Mouse (Mus musculus) ES-E14 (cell line): Measurements from ENCODE around the gene Mrap2.

Source experiments
- CHD2 ChIP-seq: IDR thresholded peaks from 2 replicates; pipeline ENCODE4 v1.6.1; 2014; ENCODE audit warnings: mild to moderate bottlenecking, low read depth, low read length, inconsistent platforms
- HCFC1 ChIP-seq: IDR thresholded peaks from 2 replicates; pipeline ENCODE4 v1.6.1; 2012; ENCODE audit warnings: low read length, inconsistent platforms, borderline replicate concordance; ENCODE audit not compliant: insufficient read depth
- MAFK ChIP-seq: IDR thresholded peaks from 2 replicates; pipeline ENCODE4 v1.6.1; 2014; ENCODE audit warnings: mild to moderate bottlenecking, low read depth, low read length, inconsistent platforms; ENCODE audit not compliant: insufficient read depth
- ZC3H11A ChIP-seq: IDR thresholded peaks from 2 replicates; pipeline ENCODE4 v1.6.1; 2012; ENCODE audit warnings: low read depth, mild to moderate bottlenecking, inconsistent platforms, low read length, borderline replicate concordance
- ZNF384 ChIP-seq: IDR thresholded peaks from 2 replicates; pipeline ENCODE4 v1.6.1; 2012; ENCODE audit warnings: low read depth, low read length, inconsistent platforms

- TF ChIP-seq HCFC1 = no peak
- no peak for TF ChIP-seq CHD2
- TF ChIP-seq ZC3H11A = no peak
- TF ChIP-seq ZNF384 = no peak
- TF ChIP-seq MAFK = no peak
Measured at GRCm38 (mm10) chr9:87146400-87146799, 2.3 kb downstream of the Mrap2 start.
